Mouse (Mus musculus) embryonic facial prominence, embryonic 14.5 days (tissue): ENCODE results near the gene Pex11b. TPM values are rescaled to one million over a fixed set of nuclear protein-coding genes. Genes with fewer than 3 reads are reported as not detected.
A peak's percentile ranks its signal among the peaks of the same experiment; 100 is the strongest.

Experiments used
- ATAC-seq: fragments of 200-750 bp; cut with Nextera tagmentation; 2 replicates; pipeline ENCODE4 v1.8.0; 2017; ENCODE audit warnings: low read depth, moderate number of reproducible peaks, moderate TSS enrichment
- DNase-seq: peaks from one replicate; pipeline ENCODE4 v3.0.0-alpha.2; 2015; ENCODE audit warnings: low spot score
- H3K27ac ChIP-seq: fragments of 300-500 bp; sonication (generic); replicated peaks from 2 replicates; pipeline ENCODE4 v1.5.1; 2014; ENCODE audit warnings: low read depth, mild to moderate bottlenecking, low read length, moderate library complexity
- H3K27me3 ChIP-seq: fragments of 300-500 bp; sonication (generic); replicated peaks from 2 replicates; pipeline ENCODE4 v1.6.1; 2014; ENCODE audit warnings: low read length; ENCODE audit not compliant: control insufficient read depth, insufficient read depth
- H3K36me3 ChIP-seq: fragments of 300-500 bp; sonication (generic); 2 replicates; pipeline ENCODE4 v1.6.1; 2014; ENCODE audit warnings: low read length, mixed read lengths; ENCODE audit not compliant: control insufficient read depth, insufficient read depth
- H3K4me1 ChIP-seq: fragments of 300-500 bp; sonication (generic); 2 replicates; pipeline ENCODE4 v1.6.1; 2014; ENCODE audit warnings: antibody characterized with exemption, low read length; ENCODE audit not compliant: control insufficient read depth, insufficient read depth
- H3K4me2 ChIP-seq: fragments of 300-500 bp; sonication (generic); 2 replicates; pipeline ENCODE4 v1.6.1; 2014; ENCODE audit warnings: low read depth, mild to moderate bottlenecking, low read length, moderate library complexity, mixed read lengths
- H3K4me3 ChIP-seq: fragments of 300-500 bp; sonication (generic); 2 replicates; pipeline ENCODE4 v1.5.1; 2014; ENCODE audit warnings: low read depth, mild to moderate bottlenecking, low read length
- H3K9ac ChIP-seq: fragments of 300-500 bp; sonication (generic); 2 replicates; pipeline ENCODE4 v1.6.1; 2014; ENCODE audit warnings: low read depth, mild to moderate bottlenecking, low read length, moderate library complexity, mixed read lengths
- H3K9me3 ChIP-seq: fragments of 300-500 bp; sonication (generic); 2 replicates; pipeline ENCODE4 v1.6.1; 2016; ENCODE audit warnings: low read length; ENCODE audit not compliant: control insufficient read depth
- WGBS: fragments of 180-500 bp; shearing (Covaris S2); extraction: QIAGEN DNeasy Blood & Tissue Kit; methylation state at CpG from one replicate; pipeline ENCODE4 v1.1.7; 2014; 5-methylcytosine and 5-hydroxymethylcytosine counted together
- polyA plus RNA-seq: library from polyadenylated mRNA; unstranded; fragments of >200 nt; fragmentation: Nextera tagmentation; extraction: Ambion mirVana; gene quantifications from 2 replicates; pipeline ENCODE4 v1.2.1, GENCODE M21; 2014

The Pex11b gene
- polyA plus RNA-seq = 51.6 and 56.5 TPM in 2 replicates

DNA sequence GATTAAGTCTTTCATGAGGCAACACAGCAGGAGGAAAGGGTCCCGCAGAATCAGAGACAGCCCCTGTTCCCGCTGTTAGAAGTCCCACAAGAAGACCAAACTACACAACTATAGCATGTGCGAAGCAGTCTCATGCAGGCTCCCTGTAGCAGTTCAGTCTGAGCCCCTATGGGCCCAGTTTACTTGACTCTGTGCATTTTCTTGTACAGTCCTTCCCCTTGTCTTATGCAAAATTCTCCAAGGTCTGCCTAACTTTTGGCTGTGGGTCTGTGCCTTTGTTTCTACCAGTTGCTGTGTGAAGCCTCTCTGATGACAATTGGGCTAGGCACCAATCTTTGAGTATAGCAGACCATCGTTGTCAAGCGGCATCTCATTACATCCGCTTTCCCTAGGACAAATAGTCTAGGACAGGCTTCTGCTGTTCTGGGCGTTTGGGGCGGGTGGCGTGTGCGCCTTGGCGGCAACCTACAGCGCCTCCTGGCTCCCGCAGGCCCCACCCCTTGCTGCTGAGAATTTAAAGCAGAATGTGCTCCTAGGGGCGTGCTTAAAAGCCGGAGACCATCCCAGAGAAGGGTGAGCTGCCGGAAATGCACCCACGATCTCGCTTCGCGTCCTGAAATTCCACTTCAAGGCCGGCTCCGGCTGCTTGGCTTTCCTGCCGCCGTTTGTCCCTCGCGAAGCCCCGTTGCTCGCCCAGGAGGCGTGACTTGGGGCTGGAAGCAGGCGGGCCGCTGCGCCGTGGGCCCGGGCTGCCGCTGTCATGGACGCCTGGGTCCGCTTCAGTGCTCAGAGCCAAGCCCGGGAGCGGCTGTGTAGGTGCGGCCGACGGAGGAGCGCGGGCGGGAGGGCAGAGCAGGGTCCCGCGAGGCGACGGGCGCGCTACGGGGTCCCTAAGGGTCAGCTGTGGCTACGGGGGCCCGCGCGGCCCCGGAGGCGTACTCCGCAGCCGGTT, at the start of gene Pex11b, which contains the start of gene Gm42957:
Gene Pex11b, plus strand, starts transcription at position 449 of the 952 bp plus-strand sequence.
Gene Gm42957, plus strand, starts transcription at position 547 of the 952 bp plus-strand sequence.
- H3K9ac ChIP-seq = peak within 1 kb of the TSS; percentile 98
- no peaks in the 10 kb centered on the region for H3K9me3 ChIP-seq
- peak within 1 kb of the TSS; percentile 96 for H3K4me3 ChIP-seq
- ATAC-seq (peak; percentile 94), DNase-seq (peak; percentile 96)
- H3K36me3 ChIP-seq = peaks cover 58% of the 10 kb centered on the region
- no peaks in the 10 kb centered on the region for H3K27me3 ChIP-seq
- 2% methylated on average over 36 of the region's 60 CpGs for WGBS
- H3K27ac ChIP-seq = peak within 1 kb of the TSS; percentile 86
- H3K4me2 ChIP-seq = peak within 1 kb of the TSS; percentile 81
- H3K4me1 ChIP-seq = peaks cover 13% of the 10 kb centered on the region

DNA sequence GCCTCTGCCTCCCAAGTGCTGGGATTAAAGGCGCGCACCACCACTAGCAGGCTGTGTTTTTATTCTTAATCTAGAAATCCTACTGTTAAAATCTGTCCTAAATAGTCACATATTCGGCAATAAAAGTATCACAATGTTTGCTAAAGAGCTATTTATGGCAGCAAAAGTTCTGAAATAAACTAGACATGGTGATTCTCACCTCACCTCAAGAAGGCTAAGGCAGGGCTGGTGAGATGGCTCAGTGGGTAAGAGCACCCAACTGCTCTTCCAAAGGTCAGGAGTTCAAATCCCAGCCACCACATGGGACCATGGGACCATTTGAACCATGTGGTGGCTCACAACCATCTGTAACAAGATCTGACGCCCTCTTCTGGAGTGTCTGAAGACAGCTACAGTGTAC, 44.5 kb upstream of the Pex11b start:
- Histone ChIP-seq H3K4me1 (peaks cover 3% of the 10 kb centered on the region; the same call in 1 of the 2 replicates), H3K27me3 (peaks cover 5% of the 10 kb centered on the region), H3K4me3 (no peak overlapping the region), H3K4me2 (no peak overlapping the region), H3K36me3 (no peaks in the 10 kb centered on the region), H3K9ac (no peak overlapping the region), H3K9me3 (no peaks in the 10 kb centered on the region), H3K27ac (no peak overlapping the region)
- DNase-seq (no peak), ATAC-seq (no peak)
- 79% methylated on average over 4 of the region's 4 CpGs for WGBS

DNA sequence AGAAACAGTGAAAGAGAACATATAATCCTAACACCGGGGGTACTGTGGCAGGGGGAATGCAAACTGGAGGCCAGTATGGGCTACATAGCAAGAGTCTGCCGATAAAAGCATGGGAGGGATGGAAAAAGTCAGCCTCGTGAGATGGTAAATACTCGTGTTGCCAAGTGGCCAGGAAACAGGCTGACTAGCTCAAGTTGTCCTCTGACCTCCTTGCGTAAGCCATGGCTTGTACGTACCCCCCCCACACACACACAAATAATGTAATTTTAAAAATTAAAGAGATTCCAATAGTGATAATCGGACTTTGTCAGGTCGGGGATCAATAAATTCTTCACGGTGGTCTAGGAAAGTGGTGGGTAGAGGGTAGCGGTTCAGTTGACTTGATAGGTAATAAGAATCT, 41.8 kb upstream of the Pex11b start:
- no peak for DNase-seq
- peak overlapping the region; percentile 70 for H3K4me2 ChIP-seq
- H3K27ac ChIP-seq = peak overlapping the region; percentile 63; the same call in 1 of the 2 replicates
- peaks cover 7% of the 10 kb centered on the region for H3K27me3 ChIP-seq
- no peaks in the 10 kb centered on the region for H3K36me3 ChIP-seq
- ATAC-seq = no peak
- H3K9me3 ChIP-seq = no peaks in the 10 kb centered on the region
- 2% methylated on average over 10 of the region's 10 CpGs for WGBS
- H3K9ac ChIP-seq = peak overlapping the region; percentile 80
- peak overlapping the region; percentile 72 for H3K4me3 ChIP-seq
- peaks cover 19% of the 10 kb centered on the region for H3K4me1 ChIP-seq

DNA sequence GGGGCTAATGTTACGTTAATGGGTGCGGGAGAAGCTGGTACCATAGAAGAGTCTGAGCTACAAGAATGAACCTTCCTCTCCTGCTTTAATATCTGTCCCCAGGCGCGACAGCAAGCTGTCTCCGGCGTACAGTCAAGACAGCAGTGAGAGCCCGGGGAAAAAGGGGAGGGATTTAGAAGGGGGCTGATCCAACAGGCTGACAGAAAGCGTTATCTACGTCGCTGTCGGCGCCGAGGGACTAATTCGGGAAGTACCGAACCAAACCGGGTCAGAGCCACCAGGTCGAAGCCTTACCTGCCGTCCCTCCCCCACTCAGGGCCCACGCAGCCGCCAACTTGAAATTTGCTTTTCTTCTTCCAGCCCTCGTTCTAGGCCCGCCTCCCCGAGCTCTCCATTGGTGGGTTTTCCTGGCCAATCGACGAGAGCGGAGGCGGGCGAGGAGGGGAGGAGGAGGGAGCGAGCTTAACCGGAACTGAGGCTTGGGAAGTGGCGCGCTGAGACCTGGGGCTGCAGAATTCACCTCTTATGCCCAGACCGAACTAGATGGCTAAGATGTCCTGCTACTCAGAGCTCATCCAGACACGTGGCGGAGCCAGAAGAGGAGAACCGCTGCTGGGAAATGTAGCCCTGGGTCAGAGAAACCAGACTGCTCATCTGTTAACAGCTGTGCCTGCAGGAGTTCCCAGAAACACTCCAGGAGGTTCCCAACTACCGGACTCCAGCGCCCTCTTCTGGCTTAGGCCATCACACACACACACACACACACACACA, 41.2 kb upstream of the Pex11b start, which contains the start of gene Polr3gl:
Gene Polr3gl, minus strand, starts transcription at position 392 of the 771 bp plus-strand sequence.
- peak within 1 kb of the TSS; percentile 72 for H3K4me3 ChIP-seq
- under 1% methylated on average over 36 of the region's 38 CpGs for WGBS
- peak; percentile 97 for DNase-seq

DNA sequence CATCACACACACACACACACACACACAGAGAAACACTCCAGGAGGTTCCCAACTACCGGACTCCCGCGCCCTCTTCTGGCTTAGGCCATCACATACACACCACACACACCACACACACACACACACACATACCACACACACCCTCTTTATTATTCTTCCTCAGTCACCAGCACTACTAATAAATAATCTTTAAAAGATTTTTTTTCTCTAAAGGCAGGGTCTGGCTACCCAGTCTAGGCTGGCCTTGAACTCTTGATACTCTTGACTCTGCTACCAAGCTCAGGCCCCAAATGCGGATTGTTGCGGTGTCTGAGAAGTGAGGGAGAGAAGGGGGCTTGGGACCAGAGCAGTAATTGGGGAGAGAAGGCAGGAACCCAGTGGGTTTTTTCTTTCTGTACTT, 40.3 kb upstream of the Pex11b start:
- Histone ChIP-seq H3K9ac (no peak overlapping the region), H3K4me2 (no peak overlapping the region), H3K4me1 (peaks cover 24% of the 10 kb centered on the region), H3K27ac (no peak overlapping the region), H3K36me3 (no peaks in the 10 kb centered on the region), H3K9me3 (no peaks in the 10 kb centered on the region), H3K4me3 (no peak overlapping the region), H3K27me3 (peaks cover 7% of the 10 kb centered on the region)
- no peak for ATAC-seq
- DNase-seq = no peak
- 71% methylated on average over 5 of the region's 5 CpGs for WGBS

More for the DNA sequence above, 41.2 kb upstream of the Pex11b start, which contains the start of gene Polr3gl:
- Histone ChIP-seq H3K27me3 (peaks cover 7% of the 10 kb centered on the region), H3K4me2 (peak within 1 kb of the TSS; percentile 70), H3K4me1 (peaks cover 24% of the 10 kb centered on the region), H3K36me3 (no peaks in the 10 kb centered on the region), H3K9ac (peak within 1 kb of the TSS; percentile 80), H3K9me3 (no peaks in the 10 kb centered on the region), H3K27ac (peak within 1 kb of the TSS; percentile 63; the same call in 1 of the 2 replicates)
- peak; percentile 91 for ATAC-seq

DNA sequence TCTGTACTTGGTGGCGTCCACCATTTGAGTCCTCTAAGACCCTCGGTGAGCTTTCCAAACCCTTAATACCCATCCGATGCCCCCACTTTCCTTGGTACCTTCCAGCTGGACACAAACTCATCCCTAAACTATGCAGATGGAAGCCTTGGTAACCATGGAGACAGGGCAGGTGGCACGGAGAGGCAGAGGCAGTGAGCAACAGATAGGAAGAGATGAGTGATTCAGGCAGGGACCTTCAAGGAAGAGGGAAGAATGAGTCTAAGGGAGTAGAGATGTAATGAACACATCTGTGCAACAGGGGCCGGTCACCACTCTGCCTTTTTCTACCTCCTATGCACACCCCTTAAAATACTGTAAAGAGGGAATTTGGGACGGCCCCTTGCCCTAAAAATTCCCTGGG, 39.5 kb upstream of the Pex11b start:
- no peak overlapping the region for H3K27ac ChIP-seq
- WGBS = 25% methylated on average over 6 of the region's 6 CpGs
- H3K9me3 ChIP-seq = no peaks in the 10 kb centered on the region
- H3K4me2 ChIP-seq = peak overlapping the region; percentile 99
- ATAC-seq = no peak
- H3K27me3 ChIP-seq = peaks cover 7% of the 10 kb centered on the region
- H3K4me1 ChIP-seq = peaks cover 32% of the 10 kb centered on the region
- H3K4me3 ChIP-seq = peak overlapping the region; percentile 58; the same call in 1 of the 2 replicates
- DNase-seq = no peak
- no peak overlapping the region for H3K9ac ChIP-seq
- no peaks in the 10 kb centered on the region for H3K36me3 ChIP-seq

DNA sequence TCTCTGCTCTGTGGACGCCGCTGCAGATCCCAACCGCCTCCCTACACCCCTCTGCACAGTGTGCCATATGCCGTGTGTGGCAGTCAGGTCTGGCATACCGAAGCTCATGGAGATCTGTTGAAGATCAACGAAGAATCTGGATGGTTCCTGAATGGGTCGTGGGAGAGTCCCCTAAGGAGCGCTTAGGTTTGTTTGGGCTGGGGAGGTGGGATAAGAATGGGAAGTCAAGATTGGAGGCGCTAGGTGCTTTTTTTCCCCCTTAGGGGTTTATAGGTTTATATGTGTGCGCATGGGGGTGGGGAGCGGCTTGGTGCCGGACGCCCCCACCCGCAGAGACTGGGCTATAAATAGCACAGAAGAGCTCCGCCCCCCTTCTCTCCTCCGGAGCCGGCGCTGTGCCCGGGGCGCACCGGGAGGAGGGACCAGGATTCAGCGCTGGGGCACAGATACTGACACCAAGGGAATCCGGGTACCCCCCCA, 38.9 kb upstream of the Pex11b start, which contains the start of gene Ankrd34a:
Gene Ankrd34a, plus strand, starts transcription at position 409 of the 480 bp plus-strand sequence.
- Histone ChIP-seq H3K9me3 (no peaks in the 10 kb centered on the region), H3K36me3 (no peaks in the 10 kb centered on the region), H3K4me1 (peaks cover 32% of the 10 kb centered on the region), H3K27me3 (peaks cover 7% of the 10 kb centered on the region), H3K4me3 (peak within 1 kb of the TSS; percentile 58), H3K4me2 (peak within 1 kb of the TSS; percentile 99), H3K9ac (peak within 1 kb of the TSS; percentile 74), H3K27ac (peak within 1 kb of the TSS; percentile 61; the same call in 1 of the 2 replicates)
- no peak for ATAC-seq
- peak; percentile 46 for DNase-seq
- 1% methylated on average over 15 of the region's 23 CpGs for WGBS

DNA sequence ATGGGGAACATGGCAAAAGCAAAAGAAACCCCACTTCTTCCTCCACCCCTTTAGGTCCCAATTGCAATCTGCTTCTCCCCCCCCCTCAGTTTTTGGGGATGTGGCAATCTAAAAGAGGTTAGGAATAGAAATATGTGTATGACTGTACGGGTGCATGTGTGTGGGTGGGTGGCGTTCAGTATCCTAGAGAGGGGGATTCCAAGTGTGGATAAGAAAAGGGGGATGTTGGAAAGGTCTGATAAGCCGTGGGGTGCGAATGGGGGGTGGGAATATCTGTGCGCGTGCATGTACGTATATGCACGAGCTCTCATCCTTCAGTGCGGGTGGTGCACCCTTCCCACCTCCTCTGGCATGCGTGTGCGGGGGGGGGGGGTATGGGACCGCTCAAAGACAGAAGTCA, 38.3 kb upstream of the Pex11b start:
- Histone ChIP-seq H3K4me2 (peak overlapping the region; percentile 99), H3K4me3 (peak overlapping the region; percentile 58), H3K9me3 (no peaks in the 10 kb centered on the region), H3K27me3 (peaks cover 7% of the 10 kb centered on the region), H3K9ac (peak overlapping the region; percentile 74), H3K27ac (no peak overlapping the region), H3K36me3 (no peaks in the 10 kb centered on the region), H3K4me1 (peaks cover 32% of the 10 kb centered on the region)
- DNase-seq = no peak
- ATAC-seq = no peak
- 1% methylated on average over 8 of the region's 12 CpGs for WGBS
